Mouse (Mus musculus) layer of hippocampus, adult 18-20 months (tissue): ENCODE results near the gene Trpm3. TPM values are rescaled to one million over a fixed set of nuclear protein-coding genes. Genes with fewer than 3 reads are reported as not detected.
A peak's percentile ranks its signal among the peaks of the same experiment; 100 is the strongest.

Experiments used
- DNase-seq, 2 experiments: peaks; one replicate each; pipeline ENCODE4 v3.0.0; 2022; ENCODE audit warnings: low spot score in 2 of 2
- total RNA-seq, 2 experiments: library from RNA; stranded (reverse); gene quantifications; 2 replicates each; pipeline ENCODE4 v1.2.3; 2021

The Trpm3 gene
- total RNA-seq, 2 experiments from 2014 or later: 56.8 to 61.7 TPM

GRCm38 (mm10) chr19:22303952-22304655 is 165.3 kb downstream of the Trpm3 start:
- peak; percentile 64 to 93 for DNase-seq

DNA sequence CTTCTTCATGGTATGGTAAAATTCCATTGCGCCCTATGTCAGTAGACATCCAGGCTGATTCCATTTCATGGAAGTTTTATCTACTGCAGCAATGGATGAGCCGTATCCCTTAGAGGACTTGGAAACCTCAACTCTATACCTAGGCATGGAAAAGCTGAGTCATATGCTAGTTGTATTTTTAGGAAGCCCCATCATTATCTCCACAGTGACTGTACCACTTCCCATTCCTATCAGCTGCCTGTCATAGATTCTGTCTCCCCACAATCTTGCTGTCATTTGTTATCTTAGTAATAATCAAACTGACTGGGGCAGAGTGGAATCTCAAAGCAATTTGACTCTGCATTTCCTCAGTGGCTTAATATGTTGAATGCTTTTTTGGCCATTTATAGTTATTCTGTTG is 169.2 kb downstream of the Trpm3 start:
- DNase-seq: no peak

- no peak for DNase-seq
These were observed 178.5 kb downstream of the Trpm3 start for GRCm38 (mm10) chr19:22317306-22317705.

GRCm38 (mm10) chr19:22326813-22327212 is 188.0 kb downstream of the Trpm3 start:
- no peak for DNase-seq

- no peak for DNase-seq
These were observed 188.4 kb downstream of the Trpm3 start for GRCm38 (mm10) chr19:22327226-22327625.

- no peak for DNase-seq
These were observed 197.4 kb downstream of the Trpm3 start for GRCm38 (mm10) chr19:22336278-22336677.

DNA sequence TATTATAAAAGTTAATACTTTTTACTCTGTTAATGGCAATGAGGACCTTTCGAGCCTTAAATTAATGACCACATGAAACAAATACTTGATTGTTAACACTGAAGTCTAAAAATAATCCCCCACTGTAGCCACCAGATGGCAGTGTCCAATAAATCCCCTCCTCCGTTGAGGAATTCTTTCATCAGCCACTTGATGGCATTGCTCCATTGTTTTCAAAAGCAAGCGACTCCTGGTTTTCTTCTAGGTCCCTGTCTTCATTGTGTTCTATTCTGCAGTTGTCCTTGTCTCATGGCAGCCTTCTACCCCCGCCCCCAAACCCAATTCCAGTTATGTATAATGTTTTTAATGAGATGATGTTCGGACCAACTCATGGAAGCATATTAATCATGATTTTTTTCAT is 198.6 kb downstream of the Trpm3 start:
- peak; percentile 27 to 65 for DNase-seq

DNA sequence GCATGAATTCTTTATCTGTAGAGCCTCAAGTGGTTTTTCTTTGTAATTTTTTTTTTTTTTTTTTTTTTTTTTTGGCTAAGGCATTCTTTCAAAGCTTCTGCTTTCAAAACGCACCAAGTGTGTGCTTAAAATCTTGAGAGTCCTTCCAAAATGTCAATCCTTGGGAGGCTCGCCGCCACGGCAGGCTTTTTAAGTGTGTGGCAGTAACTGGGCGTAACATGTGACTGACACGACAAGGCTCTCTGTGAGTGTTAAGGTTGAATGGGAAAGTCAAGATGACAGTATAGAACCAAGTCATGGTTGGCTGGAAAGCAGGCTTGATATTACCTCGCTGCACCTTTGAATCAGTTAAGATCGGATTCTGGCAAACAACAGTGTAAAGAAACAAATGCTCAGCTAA is 200.1 kb downstream of the Trpm3 start:
- no peak for DNase-seq

GRCm38 (mm10) chr19:22354037-22354541 is 215.2 kb downstream of the Trpm3 start:
- no peak for DNase-seq

- no peak for DNase-seq
These were observed 248.0 kb downstream of the Trpm3 start for GRCm38 (mm10) chr19:22386890-22387289.

DNA sequence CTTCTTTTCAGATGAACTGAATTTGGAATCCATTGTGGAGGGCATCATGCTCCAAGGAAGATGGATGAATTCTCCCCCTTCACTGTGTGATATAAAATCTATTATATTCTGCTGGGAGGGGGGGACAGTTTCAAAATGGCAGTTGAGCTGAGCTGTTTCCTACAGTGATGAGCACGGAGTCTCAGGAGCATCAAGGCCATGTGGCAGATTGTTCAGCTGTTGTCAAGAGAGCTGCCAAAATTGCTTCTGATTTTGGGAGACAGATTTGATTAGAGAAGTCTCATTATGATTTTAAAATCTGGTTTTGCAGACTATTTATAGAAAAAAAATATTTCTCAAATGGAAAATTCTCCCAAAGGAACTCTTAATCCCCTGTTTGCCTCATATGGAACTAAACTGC is 255.9 kb downstream of the Trpm3 start:
- DNase-seq: peak; percentile 42 to 83

- no peak for DNase-seq
These were observed 265.2 kb downstream of the Trpm3 start for GRCm38 (mm10) chr19:22404049-22404448.

GRCm38 (mm10) chr19:22418239-22418638 is 279.4 kb downstream of the Trpm3 start:
- no peak for DNase-seq

DNA sequence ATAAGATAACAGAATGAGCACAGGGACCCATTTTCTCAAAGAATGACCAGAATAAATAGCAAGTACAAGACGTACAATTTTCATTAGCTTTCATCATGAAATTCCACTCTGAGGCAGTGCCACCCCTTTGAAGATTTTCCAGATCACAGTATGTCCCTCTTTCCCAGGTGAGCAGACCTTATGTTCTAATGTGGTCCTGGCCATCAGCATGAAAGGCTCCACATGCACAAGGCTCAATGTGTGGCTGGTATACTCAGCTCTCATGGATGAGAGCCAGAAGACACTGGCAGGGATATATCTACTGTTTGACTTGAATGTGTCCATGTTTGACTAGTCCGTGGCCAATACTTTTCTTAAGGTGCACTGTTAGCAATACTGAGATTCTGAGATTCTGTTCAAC is 298.4 kb downstream of the Trpm3 start:
- no peak for DNase-seq

- no peak for DNase-seq
These were observed 308.8 kb downstream of the Trpm3 start for GRCm38 (mm10) chr19:22447418-22448339.

GRCm38 (mm10) chr19:22448340-22449288 is 309.8 kb downstream of the Trpm3 start:
- DNase-seq: peak in 1 of 2 experiments; percentile 20

DNA sequence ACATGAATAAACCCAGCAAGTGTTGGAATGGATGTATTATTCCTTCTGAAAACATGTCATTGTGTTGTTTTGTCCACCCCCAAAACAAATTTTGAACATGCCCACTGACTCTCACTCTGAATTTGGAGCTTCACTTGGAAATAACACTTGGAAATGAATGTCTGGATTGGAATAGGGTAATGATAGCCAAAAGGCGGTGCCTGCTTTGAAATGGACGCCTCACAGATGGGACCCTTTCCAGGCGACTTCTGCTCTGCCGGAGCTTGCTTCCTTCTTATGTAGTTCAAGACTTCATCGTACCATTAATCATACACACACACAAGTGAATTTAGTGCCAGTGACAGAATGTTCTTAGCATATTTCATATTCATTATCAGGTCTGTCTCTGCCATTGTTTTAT is 312.4 kb downstream of the Trpm3 start:
- peak in 1 of 2 experiments; percentile 29 for DNase-seq

- no peak for DNase-seq
These were observed 318.1 kb downstream of the Trpm3 start for GRCm38 (mm10) chr19:22456935-22457334.

DNA sequence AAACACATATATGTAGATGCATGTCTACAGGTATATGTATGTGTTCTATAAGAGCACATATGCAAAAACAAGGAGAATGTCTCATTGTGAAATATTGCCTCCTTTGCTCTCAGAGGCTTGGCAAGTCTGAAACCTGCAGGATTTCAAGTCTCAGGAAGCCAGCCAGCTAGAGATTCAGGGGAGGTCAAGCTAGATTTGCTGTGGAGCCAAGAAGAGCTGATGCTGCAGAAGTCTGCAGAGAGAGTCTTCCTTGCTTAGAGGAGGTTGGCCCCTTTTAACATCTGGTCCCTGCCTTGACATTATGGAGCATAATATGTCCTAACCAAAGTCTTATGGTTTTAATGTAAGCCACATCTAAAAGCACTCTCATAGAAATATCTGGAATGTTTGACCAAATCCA is 323.2 kb downstream of the Trpm3 start:
- DNase-seq: no peak

DNA sequence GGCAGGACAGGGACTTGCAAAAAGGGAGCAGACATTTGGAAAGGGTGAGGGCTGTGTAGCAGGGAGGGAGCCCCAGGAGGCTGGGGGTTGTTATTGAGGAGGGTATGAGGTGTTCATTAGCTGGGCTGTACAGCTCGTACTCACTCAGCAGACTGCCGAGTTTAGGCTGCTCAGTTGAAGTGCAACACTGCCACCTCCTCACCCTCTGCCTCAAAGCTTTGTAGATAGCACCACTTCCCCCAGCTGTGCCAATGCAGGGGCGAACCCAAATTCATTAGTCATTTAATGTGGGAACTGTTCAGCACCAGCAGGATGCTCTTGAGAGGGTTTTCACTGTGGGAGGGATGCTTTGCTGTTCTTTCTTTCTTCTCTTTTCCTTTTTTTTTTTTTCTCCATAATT is 324.7 kb downstream of the Trpm3 start:
- peak; percentile 86 to 95 for DNase-seq

- no peak for DNase-seq
These were observed 330.8 kb downstream of the Trpm3 start for GRCm38 (mm10) chr19:22469608-22470007.
